Comparison of ENCODE assay signal across 13 mouse cellular contexts in genomic region chr11:5849316-5849715, GRCm38 (mm10). TPM values are rescaled to one million over a fixed set of nuclear protein-coding genes. Genes with fewer than 3 reads are reported as not detected.
DNase-seq lines count a peak whose midpoint lies in the region; ATAC-seq and TF ChIP-seq lines count a peak whose summit lies in the region.
"Had no signal": no experiment of that assay in that cellular context is flagged by ENCODE, and none has a peak within 500 bp of the region (broad histone marks: within the 10 kb centered on the region; RNA-seq: fewer than 3 reads in every experiment).

No protein-coding gene starts in this region.

- ATAC-seq in heart, embryonic 13.5 days (ENCODE audit: extremely low read depth, insufficient number of reproducible peaks, low FRiP score, low TSS enrichment), result peak; percentile 28; the same call in 1 of the 2 replicates
- no peak; the same call in 1 of the 2 replicates for ATAC-seq in midbrain, embryonic 13.5 days
- no peak for ATAC-seq in midbrain, embryonic 15.5 days (replicated peaks)

- H3K4me3 ChIP-seq in heart, embryonic 13.5 days, result no peak overlapping the region
- H3K4me3 ChIP-seq in midbrain, embryonic 13.5 days (replicated peaks), result no peak overlapping the region
- no peak overlapping the region for H3K4me3 ChIP-seq in midbrain, embryonic 15.5 days
- no peak overlapping the region for H3K4me3 ChIP-seq in embryonic fibroblast, embryonic 13.5 days (ENCODE audit: insufficient read depth, low read length)
- H3K4me3 ChIP-seq: embryonic facial prominence, embryonic 12.5 days had no signal

- no peak overlapping the region for H3K4me2 ChIP-seq in heart, embryonic 13.5 days
- H3K4me2 ChIP-seq in midbrain, embryonic 13.5 days (replicated peaks), result no peak overlapping the region
- no peak overlapping the region for H3K4me2 ChIP-seq in midbrain, embryonic 15.5 days
- H3K4me2 ChIP-seq: embryonic facial prominence, embryonic 12.5 days had no signal

- no peaks in the 10 kb centered on the region for H3K27me3 ChIP-seq in heart, embryonic 13.5 days (replicated peaks)
- H3K27me3 ChIP-seq in midbrain, embryonic 13.5 days, result no peaks in the 10 kb centered on the region
- H3K27me3 ChIP-seq in midbrain, embryonic 15.5 days (replicated peaks), result no peaks in the 10 kb centered on the region
- H3K27me3 ChIP-seq: embryonic facial prominence, embryonic 12.5 days had no signal

- no peak for TF ChIP-seq POLR2A in embryonic fibroblast, embryonic 13.5 days (IDR thresholded peaks at IDR 0.05; ENCODE audit: low read depth, low read length)

- WGBS in heart, embryonic 13.5 days, result 72% methylated on average over 2 of the region's 2 CpGs
- WGBS in midbrain, embryonic 13.5 days, result 44% methylated on average over 1 of the region's 2 CpGs
- 63% methylated on average over 2 of the region's 2 CpGs for WGBS in midbrain, embryonic 15.5 days

- peaks cover 47% of the 10 kb centered on the region for H3K4me1 ChIP-seq in heart, embryonic 13.5 days
- peaks cover 9% of the 10 kb centered on the region for H3K4me1 ChIP-seq in midbrain, embryonic 13.5 days (replicated peaks)
- H3K4me1 ChIP-seq in midbrain, embryonic 15.5 days, result no peaks in the 10 kb centered on the region
- H3K4me1 ChIP-seq in embryonic fibroblast, embryonic 13.5 days (ENCODE audit: control insufficient read depth, insufficient read depth, low read length), result peaks cover 17% of the 10 kb centered on the region

- no peak for TF ChIP-seq CTCF in embryonic fibroblast, embryonic 13.5 days (IDR thresholded peaks at IDR 0.05; ENCODE audit: borderline replicate concordance, insufficient read depth, low read length)

- peak overlapping the region; percentile 36; the same call in 1 of the 2 replicates for H3K27ac ChIP-seq in heart, embryonic 13.5 days (replicated peaks)
- H3K27ac ChIP-seq in midbrain, embryonic 13.5 days, result no peak overlapping the region
- H3K27ac ChIP-seq in midbrain, embryonic 15.5 days, result no peak overlapping the region
- peak overlapping the region; percentile 55 for H3K27ac ChIP-seq in embryonic fibroblast, embryonic 13.5 days (ENCODE audit: insufficient read depth, low read length)
- H3K27ac ChIP-seq: embryonic facial prominence, embryonic 12.5 days; stomach, postnatal 0 days had no signal

- H3K36me3 ChIP-seq in heart, embryonic 13.5 days, result no peaks in the 10 kb centered on the region
- no peaks in the 10 kb centered on the region for H3K36me3 ChIP-seq in midbrain, embryonic 13.5 days
- H3K36me3 ChIP-seq in midbrain, embryonic 15.5 days (replicated peaks), result no peaks in the 10 kb centered on the region
- H3K36me3 ChIP-seq: embryonic facial prominence, embryonic 12.5 days had no signal

- no peaks in the 10 kb centered on the region for H3K9me3 ChIP-seq in heart, embryonic 13.5 days
- H3K9me3 ChIP-seq in midbrain, embryonic 13.5 days, result no peaks in the 10 kb centered on the region
- no peaks in the 10 kb centered on the region for H3K9me3 ChIP-seq in midbrain, embryonic 15.5 days
- H3K9me3 ChIP-seq: embryonic facial prominence, embryonic 12.5 days had no signal

- DNase-seq in heart, adult 9 months (ENCODE audit: low spot score in 2 of 2), result no peak
- peak; percentile 73 for DNase-seq in MN1 (ENCODE audit: low spot score)
- no peak for DNase-seq in embryo, embryonic 9.5 days (ENCODE audit: extremely low spot score)
- DNase-seq in thymus, adult 18-20 months, result no peak
- DNase-seq: cerebellum, adult 8-10 months; kidney, postnatal 36 days had no signal

- no peak overlapping the region for H3K9ac ChIP-seq in heart, embryonic 13.5 days
- H3K9ac ChIP-seq in midbrain, embryonic 13.5 days (replicated peaks), result 0 out of 2 replicates have a peak overlapping the region, but pooled peaks have one; percentile 1
- no peak overlapping the region for H3K9ac ChIP-seq in midbrain, embryonic 15.5 days
- H3K9ac ChIP-seq: embryonic facial prominence, embryonic 12.5 days had no signal

RNA-seq across cellular contexts. Expression of gene Polm, which starts 11.5 kb away (rescaled TPM):
- 5.8 and 6.9 TPM in 2 replicates for polyA plus RNA-seq in heart, embryonic 13.5 days (2015; fragmentation: Nextera tagmentation; extraction: Ambion mirVana)
- polyA plus RNA-seq in midbrain, embryonic 13.5 days (2015; fragmentation: Nextera tagmentation; extraction: Ambion mirVana), result 6.5 and 8.2 TPM in 2 replicates
- polyA plus RNA-seq in midbrain, embryonic 15.5 days (2015; fragmentation: Nextera tagmentation; extraction: Ambion mirVana), result 8.4 and 8.8 TPM in 2 replicates
- polyA plus RNA-seq in embryonic fibroblast, embryonic 13.5 days (2011; ENCODE audit: insufficient read length, low read depth, missing spikeins), result 9.9 and 13.0 TPM in 2 replicates

RNA-seq across cellular contexts. Expression of gene Aebp1, which starts 12.4 kb away (rescaled TPM):
- polyA plus RNA-seq in heart, embryonic 13.5 days (2015; fragmentation: Nextera tagmentation; extraction: Ambion mirVana), result 32.3 and 36.1 TPM in 2 replicates
- 9.4 and 10.6 TPM in 2 replicates for polyA plus RNA-seq in midbrain, embryonic 13.5 days (2015; fragmentation: Nextera tagmentation; extraction: Ambion mirVana)
- polyA plus RNA-seq in midbrain, embryonic 15.5 days (2015; fragmentation: Nextera tagmentation; extraction: Ambion mirVana), result 21.9 and 27.7 TPM in 2 replicates
- polyA plus RNA-seq in embryonic fibroblast, embryonic 13.5 days (2011; ENCODE audit: insufficient read length, low read depth, missing spikeins), result 372 and 444 TPM in 2 replicates

RNA-seq across cellular contexts. Expression of gene Pold2, which starts 28.8 kb away (rescaled TPM):
- polyA plus RNA-seq in heart, embryonic 13.5 days (2015; fragmentation: Nextera tagmentation; extraction: Ambion mirVana), result 109 and 127 TPM in 2 replicates
- 55.4 and 63.0 TPM in 2 replicates for polyA plus RNA-seq in midbrain, embryonic 13.5 days (2015; fragmentation: Nextera tagmentation; extraction: Ambion mirVana)
- polyA plus RNA-seq in midbrain, embryonic 15.5 days (2015; fragmentation: Nextera tagmentation; extraction: Ambion mirVana), result 51.0 and 59.6 TPM in 2 replicates
- polyA plus RNA-seq in embryonic fibroblast, embryonic 13.5 days (2011; ENCODE audit: insufficient read length, low read depth, missing spikeins), result 23.2 and 31.7 TPM in 2 replicates

RNA-seq across cellular contexts. Expression of gene Pgam2, which starts 45.8 kb away (rescaled TPM):
- 801 and 908 TPM in 2 replicates for polyA plus RNA-seq in heart, embryonic 13.5 days (2015; fragmentation: Nextera tagmentation; extraction: Ambion mirVana)
- polyA plus RNA-seq in midbrain, embryonic 13.5 days (2015; fragmentation: Nextera tagmentation; extraction: Ambion mirVana), result 2.3 and 2.6 TPM in 2 replicates
- polyA plus RNA-seq in midbrain, embryonic 15.5 days (2015; fragmentation: Nextera tagmentation; extraction: Ambion mirVana), result 2.4 and 3.4 TPM in 2 replicates
- polyA plus RNA-seq in embryonic fibroblast, embryonic 13.5 days (2011; ENCODE audit: insufficient read length, low read depth, missing spikeins), result 2.8 TPM in 1 of 2 replicates, not detected in the other

RNA-seq across cellular contexts. Expression of gene Myl7, which starts 49.3 kb away (rescaled TPM):
- polyA plus RNA-seq in heart, embryonic 13.5 days (2015; fragmentation: Nextera tagmentation; extraction: Ambion mirVana), result 4,508 and 5,229 TPM in 2 replicates
- polyA plus RNA-seq in midbrain, embryonic 13.5 days (2015; fragmentation: Nextera tagmentation; extraction: Ambion mirVana), result 0.39 and 0.50 TPM in 2 replicates
- 1.6 TPM in 1 of 2 replicates, not detected in the other for polyA plus RNA-seq in midbrain, embryonic 15.5 days (2015; fragmentation: Nextera tagmentation; extraction: Ambion mirVana)
- polyA plus RNA-seq in embryonic fibroblast, embryonic 13.5 days (2011; ENCODE audit: insufficient read length, low read depth, missing spikeins), result not detected in 2 replicates
- polyA plus RNA-seq: neural tube, embryonic 14.5 days had no signal

Comparison
In these comparisons a context has a peak if more than half of its experiments do, and no peak if none do; other contexts are left out.
1. H3K27ac ChIP-seq: peak in heart, embryonic 13.5 days (single experiment) and embryonic fibroblast, embryonic 13.5 days (single experiment); none in midbrain, embryonic 13.5 days (single experiment) and midbrain, embryonic 15.5 days (single experiment).
2. RNA of gene Aebp1, which starts 12.4 kb away (polyA plus RNA-seq): 372 to 444 TPM in embryonic fibroblast, embryonic 13.5 days; 32.3 to 36.1 TPM in heart, embryonic 13.5 days, 21.9 to 27.7 TPM in midbrain, embryonic 15.5 days and 9.4 to 10.6 TPM in midbrain, embryonic 13.5 days; every median in the first group is over 10 times any median in the second.